Mouse (Mus musculus) embryonic facial prominence, embryonic 12.5 days (tissue): ENCODE measurements at regions not wholly inside any gene's neighbourhood (a gene's known extent, or its start where the extent isn't known, plus 50 kb on each side); places are given as distances from the start of the nearest gene placed in this dataset.

Experiments
- ATAC-seq: fragments of 200-750 bp; cut with Nextera tagmentation; 2 replicates; pipeline ENCODE4 v1.8.0; 2017; ENCODE audit not compliant: insufficient number of reproducible peaks, insufficient read depth, low FRiP score, low TSS enrichment
- H3K27ac ChIP-seq: fragments of 300-500 bp; sonication (generic); 2 replicates; pipeline ENCODE4 v1.5.1; 2016; ENCODE audit warnings: mild to moderate bottlenecking
- H3K27me3 ChIP-seq: fragments of 300-500 bp; sonication (generic); 2 replicates; pipeline ENCODE4 v1.6.1; 2016; ENCODE audit warnings: mild to moderate bottlenecking, moderate library complexity
- H3K36me3 ChIP-seq: fragments of 300-500 bp; sonication (generic); 2 replicates; pipeline ENCODE4 v1.6.1; 2016; ENCODE audit warnings: mild to moderate bottlenecking
- H3K4me1 ChIP-seq: fragments of 300-500 bp; sonication (generic); 2 replicates; pipeline ENCODE4 v1.6.1; 2016
- H3K4me2 ChIP-seq: fragments of 300-500 bp; sonication (generic); replicated peaks from 2 replicates; pipeline ENCODE4 v1.6.1; 2016; ENCODE audit warnings: mild to moderate bottlenecking, moderate library complexity
- H3K4me3 ChIP-seq: fragments of 300-500 bp; sonication (generic); 2 replicates; pipeline ENCODE4 v1.5.1; 2016; ENCODE audit warnings: mild to moderate bottlenecking
- H3K9ac ChIP-seq: fragments of 300-500 bp; sonication (generic); 2 replicates; pipeline ENCODE4 v1.6.1; 2016; ENCODE audit warnings: mild to moderate bottlenecking, moderate library complexity
- H3K9me3 ChIP-seq: fragments of 300-500 bp; sonication (generic); 2 replicates; pipeline ENCODE4 v1.6.1; 2016; ENCODE audit warnings: mild to moderate bottlenecking, moderate library complexity
- WGBS: fragments of 180-500 bp; shearing (Covaris S2); methylation state at CpG from one replicate; pipeline ENCODE4 v1.1.7; 2016; 5-methylcytosine and 5-hydroxymethylcytosine counted together

DNA sequence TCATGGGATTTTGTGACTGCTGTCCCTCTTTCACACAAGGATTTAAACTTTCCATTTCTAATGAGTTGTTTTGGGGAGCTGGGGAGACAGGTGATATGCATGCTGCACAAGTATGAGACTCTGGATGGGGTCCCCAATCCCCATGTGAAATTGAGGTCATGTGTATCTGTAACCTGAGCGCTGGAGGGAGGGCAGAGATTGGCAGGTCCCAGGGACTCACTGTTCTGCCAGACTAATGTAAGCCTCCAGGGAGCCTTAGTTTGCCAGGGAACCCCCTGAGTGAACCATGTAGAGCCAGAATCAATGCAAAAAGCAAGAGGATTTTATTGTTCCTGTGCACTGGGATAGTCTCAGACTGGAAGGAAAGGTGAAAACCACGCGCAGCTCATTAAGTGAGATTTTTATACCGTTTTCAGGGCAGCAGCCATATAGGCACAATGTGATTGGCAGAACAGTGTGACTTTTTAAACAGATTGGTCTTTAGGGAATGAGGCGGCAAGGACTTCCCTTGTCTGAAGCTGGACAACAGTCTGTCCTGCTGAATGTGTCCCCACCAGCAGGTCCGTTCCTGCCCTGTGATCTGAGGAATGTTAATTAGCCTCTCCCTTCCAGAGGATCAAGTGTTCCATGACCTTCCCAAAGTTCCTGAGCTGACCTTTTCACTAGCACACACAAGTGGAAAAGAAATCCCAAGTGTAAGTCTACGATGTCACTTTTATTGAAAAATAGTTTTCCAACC lies 59.9 kb upstream of the Oxgr1 start:
- no peak overlapping the region for H3K9ac ChIP-seq
- no peak overlapping the region for H3K4me3 ChIP-seq
- WGBS = 42% methylated on average over 7 of the region's 7 CpGs
- no peaks in the 10 kb centered on the region for H3K36me3 ChIP-seq
- no peak overlapping the region for H3K4me2 ChIP-seq
- H3K9me3 ChIP-seq = no peaks in the 10 kb centered on the region
- no peak overlapping the region for H3K27ac ChIP-seq
- ATAC-seq = no peak
- no peaks in the 10 kb centered on the region for H3K27me3 ChIP-seq
- H3K4me1 ChIP-seq = peaks cover 7% of the 10 kb centered on the region; the same call in 1 of the 2 replicates

- no peaks in the 10 kb centered on the region for H3K27me3 ChIP-seq
- no peak overlapping the region for H3K9ac ChIP-seq
- H3K36me3 ChIP-seq = no peaks in the 10 kb centered on the region
- H3K27ac ChIP-seq = no peak overlapping the region
- H3K4me2 ChIP-seq = no peak overlapping the region
- no peak overlapping the region for H3K4me3 ChIP-seq
- no peak for ATAC-seq
- 38% methylated on average over 1 of the region's 1 CpGs for WGBS
- peaks cover 7% of the 10 kb centered on the region; the same call in 1 of the 2 replicates for H3K4me1 ChIP-seq
- no peaks in the 10 kb centered on the region for H3K9me3 ChIP-seq
Measured at GRCm38 (mm10) chr14:120102749-120103142, 60.5 kb upstream of the Oxgr1 start.

DNA sequence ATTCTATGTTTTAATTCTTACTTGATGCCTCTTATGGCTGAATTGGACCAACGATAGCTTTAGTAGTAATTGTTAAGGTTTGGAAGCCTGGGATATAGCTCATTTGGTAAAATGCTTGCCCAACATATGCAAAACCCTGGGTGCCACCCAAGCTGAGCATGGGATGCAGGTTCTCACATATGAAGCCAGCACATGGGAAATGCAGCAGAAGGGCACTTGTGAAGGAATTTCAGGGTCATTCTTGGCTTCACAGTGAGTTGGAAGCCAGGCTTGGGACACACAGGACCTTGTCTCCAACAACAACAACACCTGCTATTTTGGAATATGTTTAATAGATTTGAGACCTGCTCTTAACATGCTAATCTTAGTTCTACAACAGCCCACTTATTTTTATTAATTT lies 67.6 kb upstream of the Oxgr1 start:
- no peaks in the 10 kb centered on the region for H3K4me1 ChIP-seq
- no peak overlapping the region for H3K9ac ChIP-seq
- no peak for ATAC-seq
- H3K27ac ChIP-seq = no peak overlapping the region
- H3K4me2 ChIP-seq = no peak overlapping the region
- no peaks in the 10 kb centered on the region for H3K36me3 ChIP-seq
- H3K4me3 ChIP-seq = no peak overlapping the region
- 90% methylated on average over 1 of the region's 1 CpGs for WGBS
- H3K9me3 ChIP-seq = no peaks in the 10 kb centered on the region
- H3K27me3 ChIP-seq = no peaks in the 10 kb centered on the region

GRCm38 (mm10) chr14:120113316-120113715 lies 71.1 kb upstream of the Oxgr1 start:
- 79% methylated on average over 4 of the region's 4 CpGs for WGBS

GRCm38 (mm10) chr14:120118582-120118981 lies 76.3 kb upstream of the Oxgr1 start:
- H3K9me3 ChIP-seq = no peaks in the 10 kb centered on the region
- H3K4me3 ChIP-seq = no peak overlapping the region
- H3K4me1 ChIP-seq = no peaks in the 10 kb centered on the region
- no peak for ATAC-seq
- WGBS = 88% methylated on average over 7 of the region's 7 CpGs
- no peaks in the 10 kb centered on the region for H3K27me3 ChIP-seq
- no peaks in the 10 kb centered on the region for H3K36me3 ChIP-seq
- H3K27ac ChIP-seq = no peak overlapping the region
- no peak overlapping the region for H3K4me2 ChIP-seq
- no peak overlapping the region for H3K9ac ChIP-seq

More at GRCm38 (mm10) chr14:120113316-120113715, 71.1 kb upstream of the Oxgr1 start:
- no peak for ATAC-seq
- Histone ChIP-seq H3K9ac (no peak overlapping the region), H3K9me3 (no peaks in the 10 kb centered on the region), H3K4me3 (no peak overlapping the region), H3K27me3 (no peaks in the 10 kb centered on the region), H3K4me1 (no peaks in the 10 kb centered on the region), H3K36me3 (no peaks in the 10 kb centered on the region), H3K27ac (no peak overlapping the region), H3K4me2 (no peak overlapping the region)

DNA sequence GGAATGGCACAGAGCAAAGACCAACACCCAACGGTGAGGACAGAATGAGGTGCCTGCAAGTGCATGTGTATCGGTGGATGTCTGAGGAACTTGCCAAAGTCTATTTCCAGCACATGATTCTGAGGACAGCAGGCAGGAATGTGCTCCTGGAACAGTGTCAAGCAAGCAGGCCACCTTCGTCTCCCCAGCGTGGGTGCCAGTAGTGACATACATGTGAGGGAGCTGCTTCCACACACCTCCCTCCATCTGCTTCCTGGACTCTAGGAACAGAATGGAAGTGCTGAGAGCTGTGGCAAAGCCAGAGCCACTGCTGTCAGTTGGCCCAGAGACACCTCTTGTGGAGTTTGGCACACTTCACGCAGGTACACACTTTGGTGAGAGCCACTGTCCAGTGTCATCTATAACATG lies 76.9 kb upstream of the Oxgr1 start:
- WGBS = 91% methylated on average over 5 of the region's 5 CpGs
- H3K4me1 ChIP-seq = no peaks in the 10 kb centered on the region
- no peak overlapping the region for H3K9ac ChIP-seq
- H3K27me3 ChIP-seq = no peaks in the 10 kb centered on the region
- ATAC-seq = no peak
- no peaks in the 10 kb centered on the region for H3K9me3 ChIP-seq
- no peaks in the 10 kb centered on the region for H3K36me3 ChIP-seq
- no peak overlapping the region for H3K27ac ChIP-seq
- H3K4me3 ChIP-seq = no peak overlapping the region
- H3K4me2 ChIP-seq = no peak overlapping the region

DNA sequence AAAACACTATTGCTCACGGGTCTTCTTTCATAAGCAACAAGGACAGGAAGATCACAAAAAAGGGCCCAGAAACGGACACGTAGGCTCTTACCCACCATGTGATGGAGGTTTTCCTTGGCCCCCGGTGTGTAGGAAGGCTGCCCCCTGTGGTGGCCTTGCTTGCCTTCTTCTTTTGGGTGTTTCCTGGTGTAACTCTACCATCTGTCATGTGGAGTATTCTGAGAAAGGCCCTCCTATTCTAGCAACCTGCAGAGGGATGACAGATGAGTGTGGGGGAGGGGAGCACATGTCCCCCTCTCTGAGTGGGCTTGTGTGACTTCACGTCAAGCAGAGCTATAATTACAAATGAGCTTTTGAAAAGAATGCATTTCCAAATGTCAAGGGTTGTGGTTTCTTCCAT lies 77.3 kb upstream of the Oxgr1 start:
- Histone ChIP-seq H3K9me3 (no peaks in the 10 kb centered on the region), H3K36me3 (no peaks in the 10 kb centered on the region), H3K27ac (no peak overlapping the region), H3K27me3 (no peaks in the 10 kb centered on the region), H3K9ac (no peak overlapping the region), H3K4me3 (no peak overlapping the region), H3K4me1 (no peaks in the 10 kb centered on the region), H3K4me2 (no peak overlapping the region)
- ATAC-seq = no peak
- 73% methylated on average over 5 of the region's 5 CpGs for WGBS

GRCm38 (mm10) chr14:120120261-120120660 lies 78.0 kb upstream of the Oxgr1 start:
- Histone ChIP-seq H3K36me3 (no peaks in the 10 kb centered on the region), H3K27ac (no peak overlapping the region), H3K4me2 (no peak overlapping the region), H3K4me3 (no peak overlapping the region), H3K9ac (no peak overlapping the region), H3K27me3 (no peaks in the 10 kb centered on the region), H3K9me3 (0 out of 2 replicates have a peak, but pooled peaks cover 3% of the 10 kb centered on the region), H3K4me1 (no peaks in the 10 kb centered on the region)
- ATAC-seq = no peak
- whole genome bisulfite sequencing = 96% methylated on average over 5 of the region's 5 CpGs

DNA sequence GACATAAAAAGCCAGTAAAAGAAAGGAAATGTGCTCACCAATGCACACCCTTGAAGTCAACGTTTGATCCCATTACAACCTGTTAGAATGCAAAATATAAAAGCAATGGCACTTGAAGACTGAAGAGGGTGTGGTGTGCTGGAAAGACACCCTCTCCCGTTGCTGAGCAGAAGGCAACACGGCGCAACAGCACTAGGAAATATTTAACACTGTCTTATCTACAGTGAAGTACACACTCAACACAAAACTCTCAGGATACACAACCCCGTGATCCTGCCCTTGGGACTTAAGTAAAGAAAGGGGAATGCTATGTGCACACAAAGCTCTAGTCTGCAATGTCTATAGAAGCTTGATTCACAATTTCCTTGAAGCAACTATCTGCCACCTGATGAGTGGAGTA lies 83.1 kb upstream of the Oxgr1 start:
- Histone ChIP-seq H3K27me3 (no peaks in the 10 kb centered on the region), H3K4me2 (no peak overlapping the region), H3K27ac (no peak overlapping the region), H3K4me3 (no peak overlapping the region), H3K4me1 (no peaks in the 10 kb centered on the region), H3K36me3 (no peaks in the 10 kb centered on the region), H3K9ac (no peak overlapping the region), H3K9me3 (0 out of 2 replicates have a peak, but pooled peaks cover 3% of the 10 kb centered on the region)
- no peak for ATAC-seq
- 93% methylated on average over 5 of the region's 5 CpGs for WGBS

- 75% methylated on average over 5 of the region's 5 CpGs for WGBS
- no peak overlapping the region for H3K27ac ChIP-seq
- H3K9ac ChIP-seq = no peak overlapping the region
- no peaks in the 10 kb centered on the region for H3K36me3 ChIP-seq
- no peak overlapping the region for H3K4me2 ChIP-seq
- H3K4me1 ChIP-seq = no peaks in the 10 kb centered on the region
- H3K9me3 ChIP-seq = 0 out of 2 replicates have a peak, but pooled peaks cover 3% of the 10 kb centered on the region
- ATAC-seq = no peak
- H3K27me3 ChIP-seq = no peaks in the 10 kb centered on the region
- no peak overlapping the region for H3K4me3 ChIP-seq
Measured at GRCm38 (mm10) chr14:120127481-120127880, 85.2 kb upstream of the Oxgr1 start.

GRCm38 (mm10) chr14:120134346-120135008 lies 92.2 kb upstream of the Oxgr1 start:
- WGBS = 80% methylated on average over 6 of the region's 6 CpGs
- H3K27me3 ChIP-seq = no peaks in the 10 kb centered on the region
- no peaks in the 10 kb centered on the region for H3K9me3 ChIP-seq
- H3K4me1 ChIP-seq = no peaks in the 10 kb centered on the region
- no peak overlapping the region for H3K9ac ChIP-seq
- H3K4me2 ChIP-seq = no peak overlapping the region
- no peak overlapping the region for H3K4me3 ChIP-seq
- ATAC-seq = no peak
- no peak overlapping the region for H3K27ac ChIP-seq
- H3K36me3 ChIP-seq = no peaks in the 10 kb centered on the region

DNA sequence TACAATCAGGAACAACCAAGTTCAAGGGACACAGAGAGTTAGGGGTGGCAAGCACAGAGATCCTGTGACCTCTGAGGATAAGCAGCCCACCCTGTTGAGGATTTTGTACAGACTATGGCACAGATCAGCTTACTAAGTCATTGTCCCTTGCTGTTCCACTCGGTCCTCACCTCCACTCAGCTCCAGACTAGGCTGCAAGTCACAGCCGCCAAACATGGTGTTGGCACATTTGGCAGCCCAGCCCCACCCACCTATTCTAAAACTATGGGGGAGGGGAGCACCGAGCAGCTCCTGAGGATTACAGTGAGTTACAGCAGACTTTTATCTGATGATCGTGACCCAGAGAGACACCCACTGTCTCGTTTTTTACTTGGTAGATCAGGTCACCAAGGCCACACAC lies 93.0 kb upstream of the Oxgr1 start:
- no peak overlapping the region for H3K27ac ChIP-seq
- no peaks in the 10 kb centered on the region for H3K27me3 ChIP-seq
- no peaks in the 10 kb centered on the region for H3K36me3 ChIP-seq
- no peaks in the 10 kb centered on the region for H3K9me3 ChIP-seq
- H3K4me2 ChIP-seq = no peak overlapping the region
- peaks cover 3% of the 10 kb centered on the region; the same call in 1 of the 2 replicates for H3K4me1 ChIP-seq
- no peak overlapping the region for H3K4me3 ChIP-seq
- no peak for ATAC-seq
- 59% methylated on average over 5 of the region's 5 CpGs for WGBS
- no peak overlapping the region for H3K9ac ChIP-seq
